Mouse (Mus musculus): ENCODE data around the gene Vps13d.

Vps13d gene

DNA sequence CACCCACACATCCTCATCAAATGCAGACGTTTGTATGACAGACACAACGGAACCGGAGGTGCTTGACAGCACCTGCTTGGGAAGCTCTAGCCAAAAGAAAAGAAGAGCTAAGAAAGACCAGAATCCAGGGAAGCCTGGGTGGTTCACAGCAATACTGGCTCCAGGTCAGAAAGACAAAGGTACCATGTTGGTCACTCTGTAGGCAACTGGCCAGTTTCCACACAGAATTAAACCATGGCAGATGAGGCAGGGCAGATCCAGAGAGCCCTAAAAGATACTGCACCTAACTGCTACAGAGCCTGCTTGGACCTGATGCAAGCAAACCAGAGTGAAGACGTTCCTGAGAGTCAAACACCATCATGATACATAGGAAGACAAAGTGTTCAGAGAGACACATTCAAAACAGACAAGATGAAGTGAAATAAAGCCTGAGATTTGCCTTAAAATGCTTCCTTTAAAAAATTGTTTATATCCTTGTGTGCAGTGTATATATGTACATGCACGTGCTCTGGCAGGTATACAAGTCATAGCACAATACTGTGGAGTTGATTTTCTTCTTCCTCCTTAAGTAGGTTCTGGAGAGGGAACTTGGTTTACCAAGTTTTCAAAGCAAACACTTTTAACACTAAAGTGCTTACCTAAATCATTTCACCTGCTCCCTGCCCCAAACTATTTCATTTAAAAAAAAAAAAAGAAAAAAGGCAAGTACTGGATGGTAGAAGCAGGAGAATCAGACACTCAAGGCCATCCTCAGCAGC, 44.3 kb downstream of the Vps13d start:
- no peak for DNase-seq (ENCODE audit: low read depth, low spot score)

DNA sequence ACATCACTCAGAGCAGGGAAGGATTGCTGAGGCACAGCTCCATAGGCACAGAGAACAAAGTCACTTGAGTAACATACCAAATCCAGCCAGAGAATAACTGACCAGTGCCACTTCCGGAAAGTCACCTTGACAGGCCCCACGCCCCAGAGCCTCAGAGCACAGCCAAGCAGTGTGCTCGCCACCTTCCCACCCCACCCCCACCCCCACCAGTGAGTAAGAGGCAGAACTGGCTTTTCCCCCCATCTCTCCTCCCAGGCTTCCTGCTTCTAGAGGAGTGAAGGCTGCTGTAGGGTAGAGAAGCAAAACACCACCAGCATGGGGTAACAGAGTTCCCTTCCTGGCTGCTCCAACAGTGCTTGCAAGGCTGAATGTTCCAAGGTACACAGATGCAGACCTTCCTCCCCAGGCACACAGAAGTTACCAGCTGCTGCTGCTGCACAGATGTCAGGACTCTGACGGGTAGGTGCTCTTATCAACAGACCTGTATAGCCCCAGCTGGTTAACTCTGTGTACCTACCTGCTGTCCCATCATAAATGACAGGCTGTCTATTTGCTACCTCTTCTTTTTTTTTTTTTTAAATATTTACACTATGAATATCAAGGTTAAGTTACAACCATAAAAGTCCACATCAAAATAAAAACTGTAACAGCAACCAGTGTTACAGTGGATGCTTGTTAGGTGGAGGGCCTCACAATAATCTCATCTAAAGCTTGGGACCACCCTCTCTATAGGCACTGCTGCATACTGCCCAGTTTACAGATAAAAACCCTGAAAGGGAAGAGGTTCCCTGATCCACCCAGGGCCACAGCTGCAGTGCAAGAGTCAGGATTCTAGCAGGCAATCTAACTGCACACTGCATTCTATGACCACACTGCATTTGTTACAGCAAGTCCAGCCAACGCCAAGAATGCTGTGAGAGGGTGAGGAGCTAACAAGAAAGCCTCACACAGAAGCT, 47.5 kb downstream of the Vps13d start:
- DNase-seq (ENCODE audit: low read depth, low spot score) = no peak

DNA sequence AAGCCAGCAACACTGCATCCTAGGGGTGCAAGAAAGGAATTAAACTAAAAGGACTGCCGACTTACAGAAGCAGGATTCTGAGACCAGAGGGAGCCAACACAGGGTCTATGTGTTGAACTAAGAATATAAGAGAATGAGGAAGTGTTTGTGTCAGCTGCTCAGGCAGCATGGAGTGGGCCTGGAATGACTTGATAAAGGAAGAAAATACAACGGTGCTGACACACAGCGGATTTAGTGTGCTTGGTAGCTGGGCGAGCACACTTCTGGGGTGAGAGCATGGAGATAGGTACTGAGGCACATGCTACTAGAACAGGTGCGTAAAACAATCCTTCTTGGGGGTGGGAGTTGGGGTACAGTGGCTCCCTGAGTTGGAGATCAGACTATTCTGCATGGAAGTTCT, 51.3 kb downstream of the Vps13d start:
- no peak for DNase-seq (ENCODE audit: low read depth, low spot score)

DNA sequence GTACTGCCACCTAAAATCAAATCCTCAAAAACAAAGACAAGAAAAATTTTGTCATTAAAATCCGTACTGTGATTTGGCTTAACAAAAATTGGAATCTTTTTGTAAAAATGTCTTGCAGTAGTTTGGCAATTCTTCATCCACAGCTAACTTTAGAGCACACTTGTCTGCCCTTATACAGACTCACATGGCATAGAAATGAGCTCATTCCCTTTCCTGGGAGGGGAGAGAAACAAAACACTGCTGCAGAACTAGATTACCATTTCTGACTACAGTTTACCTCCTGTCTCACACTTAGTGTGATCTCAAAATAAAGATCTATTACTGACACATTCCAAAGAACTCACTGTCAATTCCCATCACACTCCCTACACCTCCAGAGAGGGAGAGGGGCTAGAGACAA, 58.1 kb downstream of the Vps13d start:
- DNase-seq (ENCODE audit: low read depth, low spot score) = no peak

DNA sequence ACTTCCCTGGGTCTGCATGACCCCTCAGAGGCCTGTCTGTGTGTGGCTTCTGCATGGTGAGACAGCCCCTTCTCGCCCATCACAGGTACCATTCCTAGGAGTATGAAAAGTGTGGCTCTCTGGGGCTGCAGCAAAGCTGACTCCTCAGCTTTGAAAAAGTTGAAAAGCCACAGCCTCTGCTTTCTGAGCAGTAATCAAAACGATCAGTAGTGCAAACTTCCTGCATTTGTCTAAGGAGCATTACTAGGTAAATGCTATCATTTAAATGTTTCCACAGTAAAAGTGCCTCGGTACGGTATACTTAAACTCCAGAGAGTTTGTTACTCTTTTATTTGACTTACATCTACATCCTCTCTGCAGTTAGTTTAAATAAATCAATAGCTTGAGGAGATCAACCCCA, 59.3 kb downstream of the Vps13d start:
- DNase-seq (ENCODE audit: low read depth, low spot score) = no peak

DNA sequence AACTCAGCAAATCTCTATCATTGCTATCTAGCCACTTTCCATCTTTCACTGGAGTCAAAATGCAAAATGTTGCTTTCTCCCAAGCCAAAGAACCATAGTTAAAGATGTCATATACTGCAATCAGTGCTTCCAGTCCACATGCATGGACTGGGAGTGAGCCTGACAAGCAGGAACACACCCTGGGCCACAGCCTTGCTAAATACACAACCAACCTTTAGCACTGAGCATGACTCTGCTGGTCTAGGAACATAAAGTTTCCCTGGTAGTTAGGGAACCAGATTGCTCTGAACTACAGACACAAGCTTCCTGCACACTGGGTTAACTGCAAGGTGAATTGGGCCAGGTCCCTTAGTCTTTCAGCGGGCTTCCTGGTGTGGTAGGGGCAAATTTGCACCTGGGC, 64.0 kb downstream of the Vps13d start:
- no peak for DNase-seq (ENCODE audit: low read depth, low spot score)

- DNase-seq (ENCODE audit: low read depth, low spot score) = peak; percentile 68
These were observed 64.8 kb downstream of the Vps13d start for GRCm38 (mm10) chr4:145129956-145130548.

GRCm38 (mm10) chr4:145125463-145126220, 69.2 kb downstream of the Vps13d start:
- DNase-seq (ENCODE audit: low read depth, low spot score) = no peak

- no peak for DNase-seq (ENCODE audit: low read depth, low spot score)
These were observed 70.4 kb downstream of the Vps13d start for GRCm38 (mm10) chr4:145124419-145124818.

DNA sequence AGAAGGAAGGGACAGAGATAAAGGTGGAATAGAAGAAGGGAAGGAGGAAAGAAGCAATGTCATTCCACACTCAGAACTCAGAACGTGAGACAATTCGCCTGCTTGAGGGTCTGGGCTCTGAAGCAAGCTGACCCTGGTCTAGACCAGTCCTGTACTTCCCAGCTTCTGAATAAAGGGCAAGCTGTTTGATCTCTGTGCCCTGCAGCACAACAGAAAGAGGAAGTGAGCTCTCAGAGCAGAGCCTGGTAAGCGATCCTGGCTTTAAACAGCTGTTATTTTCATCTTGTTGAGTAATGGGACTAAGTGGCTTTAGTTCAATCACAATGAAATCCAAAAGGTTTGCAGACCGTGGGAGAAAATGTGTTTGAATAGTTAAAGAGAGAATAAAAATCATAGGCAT, 83.2 kb downstream of the Vps13d start:
- peak; percentile 29 for DNase-seq (ENCODE audit: low read depth, low spot score)

- DNase-seq (ENCODE audit: low read depth, low spot score) = no peak
These were observed 84.1 kb downstream of the Vps13d start for GRCm38 (mm10) chr4:145110736-145111135.

GRCm38 (mm10) chr4:145106796-145107195, 88.0 kb downstream of the Vps13d start:
- no peak for DNase-seq (ENCODE audit: low read depth, low spot score)

- DNase-seq (ENCODE audit: low read depth, low spot score) = no peak
These were observed 89.5 kb downstream of the Vps13d start for GRCm38 (mm10) chr4:145105319-145105718.

GRCm38 (mm10) chr4:145104917-145105316, 89.9 kb downstream of the Vps13d start:
- DNase-seq (ENCODE audit: low read depth, low spot score) = no peak

DNA sequence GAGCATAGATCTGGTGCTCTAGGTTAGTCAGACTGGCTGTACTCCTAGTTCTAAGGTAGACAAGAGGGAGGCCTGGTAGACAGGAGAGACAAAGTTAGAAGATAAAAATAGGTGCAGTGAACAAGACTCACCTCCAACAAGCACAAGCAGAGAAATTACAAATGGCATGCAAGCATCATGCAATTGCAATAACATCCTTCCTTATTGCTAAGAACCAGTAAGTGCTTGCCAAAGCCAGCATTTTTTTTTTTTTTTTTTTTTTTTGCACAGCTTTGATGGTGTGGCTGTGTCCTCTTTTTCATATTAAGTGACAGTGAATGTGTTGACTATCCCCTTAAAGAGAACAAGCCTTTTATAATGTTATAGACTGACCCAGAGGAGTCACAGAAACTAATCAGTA, 91.2 kb downstream of the Vps13d start:
- no peak for DNase-seq (ENCODE audit: low read depth, low spot score)

- no peak for DNase-seq (ENCODE audit: low read depth, low spot score)
These were observed 92.7 kb downstream of the Vps13d start for GRCm38 (mm10) chr4:145101823-145102718.

GRCm38 (mm10) chr4:145099853-145100252, 95.0 kb downstream of the Vps13d start:
- no peak for DNase-seq (ENCODE audit: low read depth, low spot score)

DNA sequence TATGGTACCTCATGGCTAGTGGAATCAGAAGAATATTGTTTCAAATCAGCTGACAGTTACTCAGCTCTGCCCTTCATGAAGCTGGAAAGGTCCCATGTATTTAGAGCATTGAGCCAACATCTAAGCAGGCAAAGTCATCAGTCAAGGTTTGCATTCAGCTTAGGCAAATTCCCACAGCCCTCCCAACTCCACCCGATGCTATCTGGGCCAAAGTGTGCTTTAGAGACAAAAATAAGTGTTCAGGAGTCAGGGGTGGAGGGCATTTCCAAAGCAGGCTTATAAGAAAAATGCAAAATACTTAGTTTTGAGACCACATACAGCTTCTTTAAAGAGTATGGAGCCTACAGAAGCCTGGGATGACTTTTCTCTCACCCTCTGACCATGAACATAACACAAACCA, 95.5 kb downstream of the Vps13d start:
- DNase-seq (ENCODE audit: low read depth, low spot score) = no peak

DNA sequence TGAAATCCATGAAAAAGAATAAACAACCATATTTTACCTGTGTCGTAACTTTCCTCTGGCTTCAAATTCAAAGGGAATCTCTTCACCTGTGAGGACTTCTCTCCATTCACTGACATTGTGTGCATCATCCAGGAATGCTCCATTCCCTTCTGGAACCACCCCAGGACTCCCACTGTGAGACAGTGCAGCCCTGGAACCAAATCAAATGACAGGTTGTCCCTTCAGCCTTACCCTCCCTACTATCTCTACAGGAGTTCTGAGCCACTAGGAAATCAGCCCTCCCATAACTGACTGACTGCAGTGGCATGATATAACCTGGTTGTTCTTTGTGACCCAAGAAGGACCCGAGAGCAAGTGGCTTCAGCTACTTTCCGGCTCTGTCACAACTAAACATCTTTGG, 96.8 kb downstream of the Vps13d start:
- no peak for DNase-seq (ENCODE audit: low read depth, low spot score)

DNA sequence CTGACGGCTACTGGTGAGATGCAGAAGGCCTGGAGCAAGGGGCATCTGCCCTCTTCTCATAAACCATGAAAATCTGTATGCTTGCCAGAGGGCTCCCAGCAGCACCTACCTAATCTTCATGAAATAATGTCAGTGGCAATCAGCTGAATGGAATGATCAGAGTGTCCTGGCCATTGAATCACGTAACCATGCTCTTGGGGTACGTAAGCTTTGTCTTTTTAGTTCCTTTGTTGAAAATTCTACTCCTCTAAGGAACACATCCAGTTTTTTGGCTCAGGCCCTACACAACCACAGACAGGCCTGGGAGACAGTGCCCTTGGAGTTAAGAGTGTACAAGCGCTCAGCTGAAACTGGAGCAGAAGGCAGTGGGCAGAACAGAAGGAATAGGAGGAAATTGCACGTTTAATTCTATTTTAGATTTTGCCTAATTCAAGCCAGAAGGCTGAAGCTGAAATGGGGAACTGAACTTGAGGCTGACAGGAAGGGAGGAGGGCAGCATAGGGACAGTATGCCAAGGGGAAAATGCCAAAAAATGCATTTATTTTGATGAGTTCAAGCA, 98.2 kb downstream of the Vps13d start:
- DNase-seq (ENCODE audit: low read depth, low spot score) = peak; percentile 36
